Comparison of ENCODE assay signal across 8 mouse cellular contexts in the genomic region with DNA sequence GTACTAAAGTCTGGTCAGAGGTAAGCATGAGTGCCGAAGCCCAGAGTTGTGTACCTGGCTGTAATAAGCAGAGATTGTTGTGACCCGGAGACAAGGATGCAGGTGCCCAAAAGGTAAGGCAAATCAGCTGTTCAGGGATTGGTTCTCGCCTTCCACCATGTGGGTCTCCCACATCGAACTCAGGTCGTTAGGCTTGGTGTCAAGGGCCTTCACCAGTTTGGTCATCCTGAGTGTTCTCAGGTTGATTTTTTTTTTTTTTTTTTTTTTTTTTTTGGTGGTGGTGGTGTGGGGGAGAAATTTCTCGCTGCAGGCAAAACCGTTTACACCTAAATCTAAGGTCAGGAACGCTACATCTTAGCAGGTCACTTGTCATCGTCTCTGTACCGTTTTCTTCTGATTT. TPM values are rescaled to one million over a fixed set of nuclear protein-coding genes. Genes with fewer than 3 reads are reported as not detected.
DNase-seq lines count a peak whose midpoint lies in the region; ATAC-seq and TF ChIP-seq lines count a peak whose summit lies in the region.

No protein-coding gene starts in this region.

- H3K36me3 ChIP-seq in kidney, postnatal 0 days (ENCODE audit: insufficient read depth, low read length) = peaks cover 15% of the 10 kb centered on the region
- peaks cover 31% of the 10 kb centered on the region for H3K36me3 ChIP-seq in embryonic facial prominence, embryonic 13.5 days
- peaks cover 8% of the 10 kb centered on the region for H3K36me3 ChIP-seq in intestine, embryonic 15.5 days
- H3K36me3 ChIP-seq in myocyte (ENCODE audit: control insufficient read depth, insufficient read depth) = peaks cover 30% of the 10 kb centered on the region

- H3K4me3 ChIP-seq in kidney, postnatal 0 days (replicated peaks; ENCODE audit: low read depth, low read length) = peak overlapping the region; percentile 79
- H3K4me3 ChIP-seq in embryonic facial prominence, embryonic 13.5 days = peak overlapping the region; percentile 85
- peak overlapping the region; percentile 94 for H3K4me3 ChIP-seq in intestine, embryonic 15.5 days (replicated peaks)
- peak overlapping the region; percentile 75 for H3K4me3 ChIP-seq in myocyte

- TF ChIP-seq CTCF in kidney, postnatal 0 days (IDR thresholded peaks at IDR 0.05; ENCODE audit: low read depth) = no peak

- 32% methylated on average over 10 of the region's 10 CpGs for WGBS in kidney, postnatal 0 days
- 37% methylated on average over 10 of the region's 10 CpGs for WGBS in embryonic facial prominence, embryonic 13.5 days
- 35% methylated on average over 10 of the region's 10 CpGs for WGBS in intestine, embryonic 15.5 days

- H3K9me3 ChIP-seq in kidney, postnatal 0 days (replicated peaks; ENCODE audit: low read length) = no peaks in the 10 kb centered on the region
- no peaks in the 10 kb centered on the region for H3K9me3 ChIP-seq in embryonic facial prominence, embryonic 13.5 days
- no peaks in the 10 kb centered on the region for H3K9me3 ChIP-seq in intestine, embryonic 15.5 days

- no peak for TF ChIP-seq POLR2A in myocyte (IDR thresholded peaks at IDR 0.05; ENCODE audit: insufficient read length, low read depth)

- no peak for ATAC-seq in kidney, postnatal 0 days (replicated peaks; ENCODE audit: low FRiP score, low read depth)
- ATAC-seq in embryonic facial prominence, embryonic 13.5 days (ENCODE audit: insufficient number of reproducible peaks, insufficient read depth, low FRiP score, low TSS enrichment, low read depth) = no peak
- ATAC-seq in intestine, embryonic 15.5 days = no peak

- no peaks in the 10 kb centered on the region for H3K27me3 ChIP-seq in kidney, postnatal 0 days (ENCODE audit: insufficient read depth, low read length)
- no peaks in the 10 kb centered on the region for H3K27me3 ChIP-seq in embryonic facial prominence, embryonic 13.5 days
- H3K27me3 ChIP-seq in intestine, embryonic 15.5 days (replicated peaks) = no peaks in the 10 kb centered on the region
- peaks cover 2% of the 10 kb centered on the region for H3K27me3 ChIP-seq in myocyte (ENCODE audit: control insufficient read depth, insufficient read depth, insufficient read length)

- peaks cover 24% of the 10 kb centered on the region for H3K79me2 ChIP-seq in myocyte (ENCODE audit: control insufficient read depth, insufficient read depth)

- no peak for DNase-seq in kidney, postnatal 0 days (ENCODE audit: low spot score)
- DNase-seq in kidney, adult 18-20 months = no peak
- DNase-seq in adrenal gland, postnatal 10 days = no peak
- no peak for DNase-seq in frontal cortex, adult 2 months (ENCODE audit: extremely low spot score in 1 of 2, low spot score in 1 of 2)
- no peak for DNase-seq in layer of hippocampus, adult 18-20 months (ENCODE audit: low spot score in 2 of 2)

- peak overlapping the region; percentile 65 for H3ac ChIP-seq in myocyte (ENCODE audit: control insufficient read depth, insufficient read length)

- H3K4me2 ChIP-seq in kidney, postnatal 0 days (ENCODE audit: low read length) = peak overlapping the region; percentile 81
- H3K4me2 ChIP-seq in embryonic facial prominence, embryonic 13.5 days = peak overlapping the region; percentile 93
- peak overlapping the region; percentile 79 for H3K4me2 ChIP-seq in intestine, embryonic 15.5 days (replicated peaks)
- peak overlapping the region; percentile 86 for H3K4me2 ChIP-seq in myocyte (ENCODE audit: low read depth)

- peak overlapping the region; percentile 85 for H3K27ac ChIP-seq in kidney, postnatal 0 days
- H3K27ac ChIP-seq in embryonic facial prominence, embryonic 13.5 days = peak overlapping the region; percentile 86
- H3K27ac ChIP-seq in intestine, embryonic 15.5 days = peak overlapping the region; percentile 90

- H3K9ac ChIP-seq in kidney, postnatal 0 days (ENCODE audit: low read depth, low read length) = peak overlapping the region; percentile 80
- peak overlapping the region; percentile 87 for H3K9ac ChIP-seq in embryonic facial prominence, embryonic 13.5 days
- peak overlapping the region; percentile 94 for H3K9ac ChIP-seq in intestine, embryonic 15.5 days

- peaks cover 12% of the 10 kb centered on the region; the same call in 1 of the 2 replicates for H3K4me1 ChIP-seq in kidney, postnatal 0 days (replicated peaks; ENCODE audit: insufficient read depth, low read length)
- peaks cover 20% of the 10 kb centered on the region for H3K4me1 ChIP-seq in embryonic facial prominence, embryonic 13.5 days
- H3K4me1 ChIP-seq in intestine, embryonic 15.5 days (replicated peaks) = peaks cover 20% of the 10 kb centered on the region

TF ChIP-seq in myocyte, 11 proteins besides CTCF, POLR2A, EP300 and RAD21:
- no peak for TF ChIP-seq TCF12 (IDR thresholded peaks at IDR 0.05; ENCODE audit: insufficient read depth, poor library complexity, severe bottlenecking)
- TF ChIP-seq SRF (IDR thresholded peaks at IDR 0.05; ENCODE audit: control insufficient read depth, insufficient read length, low read depth) = no peak
- peak; percentile 54 for TF ChIP-seq POLR2AphosphoS2 (IDR thresholded peaks at IDR 0.05; ENCODE audit: insufficient read length, low read depth)
- TF ChIP-seq MYOG (IDR thresholded peaks at IDR 0.05; ENCODE audit: control insufficient read depth in 1 of 3, insufficient read depth in 1 of 3, insufficient read length in 2 of 3, low read depth in 2 of 3) = no peak
- TF ChIP-seq TCF3 (IDR thresholded peaks at IDR 0.05; ENCODE audit: insufficient read length, low read depth) = no peak
- no peak for TF ChIP-seq CEBPB (IDR thresholded peaks at IDR 0.05; ENCODE audit: insufficient read depth, poor library complexity, severe bottlenecking)
- no peak for TF ChIP-seq MAX (IDR thresholded peaks at IDR 0.05; ENCODE audit: low read depth)
- TF ChIP-seq REST (IDR thresholded peaks at IDR 0.05; ENCODE audit: insufficient read depth, insufficient read length) = no peak

RNA-seq across cellular contexts. Expression of a gene that starts 0.5 kb away (rescaled TPM):
- polyA plus RNA-seq in kidney, postnatal 0 days (2015; fragmentation: Nextera tagmentation; extraction: Ambion mirVana) = 199 and 218 TPM in 2 replicates
- polyA plus RNA-seq in embryonic facial prominence, embryonic 13.5 days (2015; fragmentation: Nextera tagmentation; extraction: Ambion mirVana) = 232 and 244 TPM in 2 replicates
- polyA plus RNA-seq in intestine, embryonic 15.5 days (2015; fragmentation: Nextera tagmentation; extraction: Ambion mirVana) = 229 and 241 TPM in 2 replicates
- 315 TPM for polyA plus RNA-seq in myocyte (2012; fragmentation: generic; extraction: Trizol)
- 100 to 1,000 TPM; 172 to 182 TPM for total RNA-seq in adrenal gland, postnatal 10 days (2021)
- 80.9 and 90.8 TPM in 2 replicates for polyA plus RNA-seq in frontal cortex, adult 2 months (2012; rRNA removed)
- total RNA-seq in layer of hippocampus, adult 18-20 months (2021) = 10 to 100 TPM; 71.5 to 71.8 TPM

RNA-seq across cellular contexts. Expression of a gene that starts 11.8 kb away (rescaled TPM):
- 42.5 and 42.6 TPM in 2 replicates for polyA plus RNA-seq in kidney, postnatal 0 days (2015; fragmentation: Nextera tagmentation; extraction: Ambion mirVana)
- 54.1 and 57.7 TPM in 2 replicates for polyA plus RNA-seq in embryonic facial prominence, embryonic 13.5 days (2015; fragmentation: Nextera tagmentation; extraction: Ambion mirVana)
- polyA plus RNA-seq in intestine, embryonic 15.5 days (2015; fragmentation: Nextera tagmentation; extraction: Ambion mirVana) = 53.5 and 56.2 TPM in 2 replicates
- 36.1 TPM for polyA plus RNA-seq in myocyte (2012; fragmentation: generic; extraction: Trizol)
- 10 to 100 TPM; 19.2 to 21.4 TPM for total RNA-seq in adrenal gland, postnatal 10 days (2021)
- 31.0 and 32.3 TPM in 2 replicates for polyA plus RNA-seq in frontal cortex, adult 2 months (2012; rRNA removed)
- 10 to 100 TPM; 18.0 to 22.7 TPM for total RNA-seq in layer of hippocampus, adult 18-20 months (2021)

RNA-seq across cellular contexts. Expression of a gene that starts 32.8 kb away (rescaled TPM):
- 0.13 and 0.24 TPM in 2 replicates for polyA plus RNA-seq in kidney, postnatal 0 days (2015; fragmentation: Nextera tagmentation; extraction: Ambion mirVana)
- polyA plus RNA-seq in embryonic facial prominence, embryonic 13.5 days (2015; fragmentation: Nextera tagmentation; extraction: Ambion mirVana) = not detected in 2 replicates
- 1.6 and 1.8 TPM in 2 replicates for polyA plus RNA-seq in intestine, embryonic 15.5 days (2015; fragmentation: Nextera tagmentation; extraction: Ambion mirVana)
- polyA plus RNA-seq in myocyte (2012; fragmentation: generic; extraction: Trizol) = 0.44 TPM
- total RNA-seq in adrenal gland, postnatal 10 days (2021) = under 1 TPM; 0.30 to 0.48 TPM
- 0.19 and 0.38 TPM in 2 replicates for polyA plus RNA-seq in frontal cortex, adult 2 months (2012; rRNA removed)
- under 1 TPM in 1 of 2 experiments, not detected in 1; 0.42 TPM for total RNA-seq in layer of hippocampus, adult 18-20 months (2021)

RNA-seq across cellular contexts. Expression of a gene that starts 34.3 kb away (rescaled TPM):
- 5.9 and 6.6 TPM in 2 replicates for polyA plus RNA-seq in kidney, postnatal 0 days (2015; fragmentation: Nextera tagmentation; extraction: Ambion mirVana)
- 12.8 and 13.8 TPM in 2 replicates for polyA plus RNA-seq in embryonic facial prominence, embryonic 13.5 days (2015; fragmentation: Nextera tagmentation; extraction: Ambion mirVana)
- polyA plus RNA-seq in intestine, embryonic 15.5 days (2015; fragmentation: Nextera tagmentation; extraction: Ambion mirVana) = 8.3 TPM in 2 replicates
- 18.0 TPM for polyA plus RNA-seq in myocyte (2012; fragmentation: generic; extraction: Trizol)
- total RNA-seq in adrenal gland, postnatal 10 days (2021) = 10 to 100 TPM; 29.0 to 33.4 TPM
- 22.2 and 23.8 TPM in 2 replicates for polyA plus RNA-seq in frontal cortex, adult 2 months (2012; rRNA removed)
- 10 to 100 TPM; 33.9 to 35.3 TPM for total RNA-seq in layer of hippocampus, adult 18-20 months (2021)

RNA-seq across cellular contexts. Expression of a gene that starts 46.2 kb away (rescaled TPM):
- polyA plus RNA-seq in kidney, postnatal 0 days (2015; fragmentation: Nextera tagmentation; extraction: Ambion mirVana) = 522 and 524 TPM in 2 replicates
- 533 and 546 TPM in 2 replicates for polyA plus RNA-seq in embryonic facial prominence, embryonic 13.5 days (2015; fragmentation: Nextera tagmentation; extraction: Ambion mirVana)
- 441 and 523 TPM in 2 replicates for polyA plus RNA-seq in intestine, embryonic 15.5 days (2015; fragmentation: Nextera tagmentation; extraction: Ambion mirVana)
- 423 TPM for polyA plus RNA-seq in myocyte (2012; fragmentation: generic; extraction: Trizol)
- total RNA-seq in adrenal gland, postnatal 10 days (2021) = 100 to 1,000 TPM; 195 to 222 TPM
- polyA plus RNA-seq in frontal cortex, adult 2 months (2012; rRNA removed) = 109 and 112 TPM in 2 replicates
- total RNA-seq in layer of hippocampus, adult 18-20 months (2021) = 10 to 100 TPM; 83.7 to 93.8 TPM
